Mouse (Mus musculus): ENCODE data around the gene Ndufb4. TPM values are rescaled to one million over a fixed set of nuclear protein-coding genes. Genes with fewer than 3 reads are reported as not detected.

Gene Ndufb4
- polyA plus RNA-seq, 1 experiment: 99.2 TPM

- Histone ChIP-seq H3K4me1 (ENCODE audit: control insufficient read depth, insufficient read depth, low read length) (peaks cover 10% of the 10 kb centered on the region), H3K4me3 (replicated peaks; ENCODE audit: insufficient read depth, low read depth, low read length) (no peak overlapping the region), H3K27ac (ENCODE audit: insufficient read depth, low read length) (no peak overlapping the region), H3K27me3 (ENCODE audit: control insufficient read depth, insufficient read depth, low read length) (no peaks in the 10 kb centered on the region)
- WGBS: 61% methylated on average over 5 of the region's 5 CpGs
- TF ChIP-seq POLR2A (IDR thresholded peaks at IDR 0.05; ENCODE audit: borderline replicate concordance, insufficient read depth, low read length) (no peak), CTCF (IDR thresholded peaks at IDR 0.05; ENCODE audit: borderline replicate concordance, insufficient read depth, low read depth, low read length) (no peak)
- DNase-seq: peak; percentile 59 to 70
Measured at GRCm38 (mm10) chr16:37612013-37612412, 42.2 kb downstream of the Ndufb4 start.

GRCm38 (mm10) chr16:37611072-37611471, 43.2 kb downstream of the Ndufb4 start:
- no peaks in the 10 kb centered on the region for H3K27me3 ChIP-seq (ENCODE audit: control insufficient read depth, insufficient read depth, low read length)
- peak; percentile 53 to 69 for DNase-seq
- H3K4me3 ChIP-seq (replicated peaks; ENCODE audit: insufficient read depth, low read depth, low read length): no peak overlapping the region
- H3K27ac ChIP-seq (ENCODE audit: insufficient read depth, low read length): no peak overlapping the region
- 23% methylated on average over 7 of the region's 7 CpGs for WGBS
- TF ChIP-seq CTCF (IDR thresholded peaks at IDR 0.05; ENCODE audit: borderline replicate concordance, insufficient read depth, low read depth, low read length): no peak
- TF ChIP-seq POLR2A (IDR thresholded peaks at IDR 0.05; ENCODE audit: borderline replicate concordance, insufficient read depth, low read length): no peak
- H3K4me1 ChIP-seq (ENCODE audit: control insufficient read depth, insufficient read depth, low read length): peaks cover 6% of the 10 kb centered on the region

- H3K27me3 ChIP-seq (ENCODE audit: control insufficient read depth, insufficient read depth, low read length): no peaks in the 10 kb centered on the region
- TF ChIP-seq CTCF (IDR thresholded peaks at IDR 0.05; ENCODE audit: borderline replicate concordance, insufficient read depth, low read depth, low read length) (no peak), POLR2A (IDR thresholded peaks at IDR 0.05; ENCODE audit: borderline replicate concordance, insufficient read depth, low read length) (no peak)
- no peak overlapping the region for H3K4me3 ChIP-seq (replicated peaks; ENCODE audit: insufficient read depth, low read depth, low read length)
- WGBS: 79% methylated on average over 8 of the region's 8 CpGs
- H3K27ac ChIP-seq (ENCODE audit: insufficient read depth, low read length): no peak overlapping the region
- peaks cover 6% of the 10 kb centered on the region for H3K4me1 ChIP-seq (ENCODE audit: control insufficient read depth, insufficient read depth, low read length)
- DNase-seq: no peak
Measured at GRCm38 (mm10) chr16:37610333-37610732, 43.9 kb downstream of the Ndufb4 start.

- WGBS: 81% methylated on average over 6 of the region's 6 CpGs
- no peaks in the 10 kb centered on the region for H3K4me1 ChIP-seq (ENCODE audit: control insufficient read depth, insufficient read depth, low read length)
- no peak overlapping the region for H3K4me3 ChIP-seq (replicated peaks; ENCODE audit: insufficient read depth, low read depth, low read length)
- 0 out of 2 replicates have a peak, but pooled peaks have one; percentile 6 for TF ChIP-seq CTCF (IDR thresholded peaks at IDR 0.05; ENCODE audit: borderline replicate concordance, insufficient read depth, low read depth, low read length)
- TF ChIP-seq POLR2A (IDR thresholded peaks at IDR 0.05; ENCODE audit: borderline replicate concordance, insufficient read depth, low read length): no peak
- DNase-seq: no peak
- H3K27me3 ChIP-seq (ENCODE audit: control insufficient read depth, insufficient read depth, low read length): no peaks in the 10 kb centered on the region
- H3K27ac ChIP-seq (ENCODE audit: insufficient read depth, low read length): no peak overlapping the region
Measured at GRCm38 (mm10) chr16:37604243-37604642, 50.0 kb downstream of the Ndufb4 start.

- Histone ChIP-seq H3K27me3 (ENCODE audit: control insufficient read depth, insufficient read depth, low read length) (no peaks in the 10 kb centered on the region), H3K4me1 (ENCODE audit: control insufficient read depth, insufficient read depth, low read length) (no peaks in the 10 kb centered on the region), H3K27ac (ENCODE audit: insufficient read depth, low read length) (no peak overlapping the region), H3K4me3 (replicated peaks; ENCODE audit: insufficient read depth, low read depth, low read length) (no peak overlapping the region)
- TF ChIP-seq CTCF (IDR thresholded peaks at IDR 0.05; ENCODE audit: borderline replicate concordance, insufficient read depth, low read depth, low read length) (no peak), POLR2A (IDR thresholded peaks at IDR 0.05; ENCODE audit: borderline replicate concordance, insufficient read depth, low read length) (no peak)
- no peak for DNase-seq
- WGBS: 98% methylated on average over 1 of the region's 1 CpGs
Measured at GRCm38 (mm10) chr16:37603431-37603830, 50.8 kb downstream of the Ndufb4 start.

- no peak for DNase-seq
Measured at GRCm38 (mm10) chr16:37599326-37599725, 54.9 kb downstream of the Ndufb4 start.

GRCm38 (mm10) chr16:37598463-37598862, 55.8 kb downstream of the Ndufb4 start:
- H3K27me3 ChIP-seq (ENCODE audit: control insufficient read depth, insufficient read depth, low read length): no peaks in the 10 kb centered on the region
- H3K4me1 ChIP-seq (ENCODE audit: control insufficient read depth, insufficient read depth, low read length): no peaks in the 10 kb centered on the region
- no peak overlapping the region for H3K27ac ChIP-seq (ENCODE audit: insufficient read depth, low read length)
- no peak overlapping the region for H3K4me3 ChIP-seq (replicated peaks; ENCODE audit: insufficient read depth, low read depth, low read length)
- TF ChIP-seq POLR2A (IDR thresholded peaks at IDR 0.05; ENCODE audit: borderline replicate concordance, insufficient read depth, low read length): no peak
- TF ChIP-seq CTCF (IDR thresholded peaks at IDR 0.05; ENCODE audit: borderline replicate concordance, insufficient read depth, low read depth, low read length): no peak
- DNase-seq: no peak
- WGBS: 93% methylated on average over 7 of the region's 7 CpGs

More at GRCm38 (mm10) chr16:37599326-37599725, 54.9 kb downstream of the Ndufb4 start:
- H3K27me3 ChIP-seq (ENCODE audit: control insufficient read depth, insufficient read depth, low read length): no peaks in the 10 kb centered on the region
- H3K27ac ChIP-seq (ENCODE audit: insufficient read depth, low read length): no peak overlapping the region
- H3K4me3 ChIP-seq (replicated peaks; ENCODE audit: insufficient read depth, low read depth, low read length): no peak overlapping the region
- no peaks in the 10 kb centered on the region for H3K4me1 ChIP-seq (ENCODE audit: control insufficient read depth, insufficient read depth, low read length)
- no peak for TF ChIP-seq POLR2A (IDR thresholded peaks at IDR 0.05; ENCODE audit: borderline replicate concordance, insufficient read depth, low read length)
- TF ChIP-seq CTCF (IDR thresholded peaks at IDR 0.05; ENCODE audit: borderline replicate concordance, insufficient read depth, low read depth, low read length): no peak
- 80% methylated on average over 3 of the region's 3 CpGs for WGBS

- no peak for DNase-seq
- no peak overlapping the region for H3K27ac ChIP-seq (ENCODE audit: insufficient read depth, low read length)
- no peak overlapping the region for H3K4me3 ChIP-seq (replicated peaks; ENCODE audit: insufficient read depth, low read depth, low read length)
- H3K27me3 ChIP-seq (ENCODE audit: control insufficient read depth, insufficient read depth, low read length): no peaks in the 10 kb centered on the region
- 90% methylated on average over 5 of the region's 5 CpGs for WGBS
- TF ChIP-seq POLR2A (IDR thresholded peaks at IDR 0.05; ENCODE audit: borderline replicate concordance, insufficient read depth, low read length): no peak
- TF ChIP-seq CTCF (IDR thresholded peaks at IDR 0.05; ENCODE audit: borderline replicate concordance, insufficient read depth, low read depth, low read length): no peak
- no peaks in the 10 kb centered on the region; the same call in 1 of the 2 replicates for H3K4me1 ChIP-seq (ENCODE audit: control insufficient read depth, insufficient read depth, low read length)
Measured at GRCm38 (mm10) chr16:37597412-37597811, 56.8 kb downstream of the Ndufb4 start.

Other genes starting within 250 kb of the Ndufb4 start
- 12.1 and 12.8 TPM in 2 replicates for gene Gtf2e1, start 114.7 kb downstream of the Ndufb4 start, polyA plus RNA-seq (2012; rRNA removed)
- gene Rabl3, start 114.6 kb downstream of the Ndufb4 start, polyA plus RNA-seq (2012; rRNA removed): 7.5 and 8.6 TPM in 2 replicates
- gene Hgd, start 74.3 kb downstream of the Ndufb4 start, polyA plus RNA-seq (2012; rRNA removed): 0.23 and 0.41 TPM in 2 replicates
- gene Fstl1, start 122.4 kb upstream of the Ndufb4 start, polyA plus RNA-seq (2012; rRNA removed): 26.9 and 35.2 TPM in 2 replicates
- 0.15 and 0.21 TPM in 2 replicates for gene Gm36028, start 206.7 kb upstream of the Ndufb4 start, polyA plus RNA-seq (2012; rRNA removed)
- 30.7 and 32.8 TPM in 2 replicates for gene Lrrc58, start 213.9 kb upstream of the Ndufb4 start, polyA plus RNA-seq (2012; rRNA removed)